Mouse (Mus musculus): ENCODE results near the gene Atl3. TPM values are rescaled to one million over a fixed set of nuclear protein-coding genes. Genes with fewer than 3 reads are reported as not detected.
A peak's percentile ranks its signal among the peaks of the same experiment; 100 is the strongest.

Gene Atl3
- total RNA-seq, 1 experiment from 2014 or later, result 171 TPM

GRCm38 (mm10) chr19:7498816-7499215, 5.0 kb downstream of the Atl3 start:
- no peak for DNase-seq

GRCm38 (mm10) chr19:7500701-7501100, 6.9 kb downstream of the Atl3 start:
- DNase-seq, result no peak

- no peak for DNase-seq
Observed at GRCm38 (mm10) chr19:7502432-7502831, 8.6 kb downstream of the Atl3 start.

GRCm38 (mm10) chr19:7506321-7506720, 12.5 kb downstream of the Atl3 start:
- no peak for DNase-seq

GRCm38 (mm10) chr19:7508026-7508425, 14.2 kb downstream of the Atl3 start:
- DNase-seq, result no peak

GRCm38 (mm10) chr19:7516437-7516836, 22.6 kb downstream of the Atl3 start:
- DNase-seq, result no peak

- DNase-seq, result no peak
Observed at GRCm38 (mm10) chr19:7521619-7522018, 27.8 kb downstream of the Atl3 start.

GRCm38 (mm10) chr19:7522856-7523255, 29.0 kb downstream of the Atl3 start:
- DNase-seq, result no peak

GRCm38 (mm10) chr19:7523292-7523691, 29.5 kb downstream of the Atl3 start:
- DNase-seq, result no peak

- no peak for DNase-seq
Observed at GRCm38 (mm10) chr19:7523781-7524180, 29.9 kb downstream of the Atl3 start.

- DNase-seq, result no peak
Observed at GRCm38 (mm10) chr19:7524879-7525278, 31.0 kb downstream of the Atl3 start.

- DNase-seq, result peak; percentile 63
Observed at GRCm38 (mm10) chr19:7528639-7529428, 35.0 kb downstream of the Atl3 start.

- DNase-seq, result no peak
Observed at GRCm38 (mm10) chr19:7531906-7532305, 38.1 kb downstream of the Atl3 start.

- DNase-seq, result no peak
Observed at GRCm38 (mm10) chr19:7533891-7534290, 40.1 kb downstream of the Atl3 start.

- DNase-seq, result no peak
Observed at GRCm38 (mm10) chr19:7548924-7549323, 55.1 kb downstream of the Atl3 start.

GRCm38 (mm10) chr19:7551550-7552300, 57.9 kb downstream of the Atl3 start:
- DNase-seq, result no peak

- DNase-seq, result no peak
Observed at GRCm38 (mm10) chr19:7552301-7552673, 58.4 kb downstream of the Atl3 start.

GRCm38 (mm10) chr19:7553441-7553840, 59.6 kb downstream of the Atl3 start:
- DNase-seq, result no peak

- DNase-seq, result no peak
Observed at GRCm38 (mm10) chr19:7554881-7555280, 61.0 kb downstream of the Atl3 start.

GRCm38 (mm10) chr19:7556641-7557040, 62.8 kb downstream of the Atl3 start:
- no peak for DNase-seq

- DNase-seq, result peak; percentile 80
Observed at GRCm38 (mm10) chr19:7557328-7557822, 63.5 kb downstream of the Atl3 start, which contains the start of gene Pla2g16. Pla2g16 (plus strand) TSS chr19:7557459.

- DNase-seq, result no peak
Observed at GRCm38 (mm10) chr19:7557844-7558243, 64.0 kb downstream of the Atl3 start.

GRCm38 (mm10) chr19:7558675-7559074, 64.8 kb downstream of the Atl3 start:
- no peak for DNase-seq
